Mouse (Mus musculus) CD4-positive helper T cell, adult 2 months (primary cell): ENCODE data around the gene Usp29.
"Not testable (repeated sequence)": the region's sequence is repeated elsewhere in the genome, so short reads cannot be mapped to it uniquely, and the experiment has no call there.

ENCODE experiments used
- DNase-seq: peaks from one replicate; pipeline ENCODE4 v3.0.0-alpha.2; 2012; ENCODE audit warnings: low read depth, missing footprints, low spot score

Gene Usp29

DNA sequence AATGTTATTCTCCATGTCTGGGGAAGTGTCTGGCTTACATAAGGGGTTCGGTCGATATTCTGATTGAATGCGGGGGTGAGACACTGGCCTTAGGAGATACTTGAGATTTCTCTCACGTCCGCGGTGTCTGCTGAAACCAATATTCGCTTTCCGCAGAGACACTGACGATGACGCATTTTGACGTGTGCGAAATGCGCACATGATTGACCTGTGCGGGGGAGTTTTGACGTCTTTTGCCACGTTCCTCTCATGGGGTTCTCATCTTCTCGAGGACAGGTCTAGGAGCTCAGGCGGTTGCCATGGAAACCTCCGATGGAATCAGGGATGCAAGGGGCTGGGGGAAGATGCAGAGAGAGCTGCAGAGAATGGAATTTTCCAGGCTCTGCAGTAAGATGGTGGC lies 144.1 kb downstream of the Usp29 start:
- DNase-seq: no peak

DNA sequence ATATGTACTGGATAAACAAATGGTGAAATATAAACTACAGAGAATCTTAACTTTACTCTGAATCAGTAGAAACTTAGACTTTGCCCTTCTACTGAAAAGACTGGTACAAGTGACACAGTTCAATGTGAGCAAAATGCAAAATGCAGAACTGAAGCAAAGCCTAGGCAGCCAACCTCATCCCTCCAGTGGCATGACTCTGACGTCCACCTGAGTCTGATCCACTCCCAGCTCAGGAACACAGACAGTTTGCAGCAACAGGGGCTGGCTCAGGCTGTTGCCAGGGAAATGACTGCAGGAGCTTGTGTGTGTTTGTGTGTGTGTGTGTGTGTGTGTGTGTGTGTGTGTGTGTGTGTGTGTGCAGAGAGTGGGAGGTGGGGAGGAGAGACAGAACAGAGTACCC lies 147.8 kb downstream of the Usp29 start:
- no peak for DNase-seq

DNA sequence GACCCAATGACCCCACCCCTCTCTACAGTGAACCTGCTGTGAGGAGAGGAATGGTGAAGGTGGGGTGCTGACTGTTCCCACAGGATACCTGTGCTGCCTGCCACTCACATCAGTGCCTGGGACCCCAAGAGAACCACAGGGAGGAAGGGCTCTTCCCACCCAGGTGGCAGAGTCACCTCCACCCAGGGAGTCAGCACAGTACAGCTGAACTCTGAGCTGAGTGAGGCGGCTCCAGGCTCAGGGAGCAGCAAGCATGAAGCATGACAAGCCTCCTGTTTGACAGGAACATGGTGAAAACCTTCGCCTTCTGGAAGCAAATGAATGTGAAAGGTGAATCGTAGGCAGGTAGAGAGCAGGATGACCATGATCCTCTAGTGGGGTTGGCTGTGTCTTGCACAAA lies 148.5 kb downstream of the Usp29 start:
- DNase-seq: not testable (repeated sequence)

DNA sequence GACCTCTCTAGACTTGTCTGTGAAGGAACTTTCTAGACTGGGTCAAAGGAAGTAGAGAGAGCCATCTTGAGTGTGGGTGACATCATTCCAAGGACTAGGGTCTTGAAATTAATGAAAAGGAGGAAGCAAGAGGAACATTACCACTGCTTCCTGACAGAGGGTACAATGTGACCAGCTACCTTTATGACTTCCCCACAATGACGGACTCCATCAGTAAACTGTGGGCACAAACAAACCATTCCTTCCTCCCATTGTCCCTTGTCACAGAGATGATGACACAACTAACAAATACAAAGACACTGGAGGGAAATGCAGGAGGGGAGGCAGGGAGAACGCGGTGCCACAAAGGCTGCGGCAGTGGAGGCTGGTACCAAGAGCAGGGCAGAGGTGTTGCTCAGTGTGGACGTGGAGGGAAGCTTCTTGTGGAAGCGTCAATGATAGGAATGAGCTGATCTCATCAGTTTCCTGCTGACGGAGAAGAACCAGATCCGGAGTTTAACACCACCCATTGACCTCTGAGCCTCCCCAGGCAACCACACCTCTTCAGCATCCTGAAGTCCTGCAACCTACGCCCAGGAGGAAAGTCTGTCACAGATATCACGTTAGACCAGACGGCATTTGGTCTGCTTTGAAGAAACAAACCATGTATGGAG lies 149.3 kb downstream of the Usp29 start:
- DNase-seq: no peak

DNA sequence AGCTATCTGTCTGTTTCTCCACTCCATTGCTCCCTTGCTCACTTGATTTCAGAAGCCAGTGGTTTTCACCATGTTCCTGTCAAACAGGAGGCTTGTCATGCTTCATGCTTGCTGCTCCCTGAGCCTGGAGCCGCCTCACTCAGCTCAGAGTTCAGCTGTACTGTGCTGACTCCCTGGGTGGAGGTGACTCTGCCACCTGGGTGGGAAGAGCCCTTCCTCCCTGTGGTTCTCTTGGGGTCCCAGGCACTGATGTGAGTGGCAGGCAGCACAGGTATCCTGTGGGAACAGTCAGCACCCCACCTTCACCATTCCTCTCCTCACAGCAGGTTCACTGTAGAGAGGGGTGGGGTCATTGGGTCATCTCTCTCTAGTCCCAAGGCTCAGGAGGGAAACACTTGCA lies 150.5 kb downstream of the Usp29 start:
- not testable (repeated sequence) for DNase-seq

DNA sequence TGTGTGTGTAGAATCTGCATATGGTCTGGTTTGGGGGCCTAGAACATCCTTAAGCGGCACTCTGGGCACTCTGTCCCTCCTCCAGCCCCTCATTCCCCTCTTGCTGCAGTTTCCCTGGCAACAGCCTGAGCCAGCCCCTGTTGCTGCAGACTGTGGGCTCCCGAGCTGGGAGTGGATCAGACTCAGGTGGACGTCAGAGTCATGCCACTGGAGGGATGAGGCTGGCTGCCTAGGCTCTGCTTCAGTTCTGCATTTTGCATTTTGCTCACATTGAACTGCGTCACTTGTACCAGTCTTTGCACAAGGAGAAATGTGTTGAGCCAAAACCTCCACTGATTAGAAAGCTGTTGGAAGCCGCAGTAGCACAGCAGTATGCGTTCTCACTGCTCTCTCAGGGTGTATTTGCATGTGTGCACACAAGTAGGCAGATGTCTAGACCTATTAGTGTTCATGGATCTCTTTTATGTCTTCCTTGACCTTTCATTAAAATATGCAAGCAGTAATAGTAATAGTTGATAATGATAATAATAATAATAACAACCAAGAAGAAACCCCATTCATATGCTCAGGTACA lies 151.2 kb downstream of the Usp29 start:
- DNase-seq: no peak

DNA sequence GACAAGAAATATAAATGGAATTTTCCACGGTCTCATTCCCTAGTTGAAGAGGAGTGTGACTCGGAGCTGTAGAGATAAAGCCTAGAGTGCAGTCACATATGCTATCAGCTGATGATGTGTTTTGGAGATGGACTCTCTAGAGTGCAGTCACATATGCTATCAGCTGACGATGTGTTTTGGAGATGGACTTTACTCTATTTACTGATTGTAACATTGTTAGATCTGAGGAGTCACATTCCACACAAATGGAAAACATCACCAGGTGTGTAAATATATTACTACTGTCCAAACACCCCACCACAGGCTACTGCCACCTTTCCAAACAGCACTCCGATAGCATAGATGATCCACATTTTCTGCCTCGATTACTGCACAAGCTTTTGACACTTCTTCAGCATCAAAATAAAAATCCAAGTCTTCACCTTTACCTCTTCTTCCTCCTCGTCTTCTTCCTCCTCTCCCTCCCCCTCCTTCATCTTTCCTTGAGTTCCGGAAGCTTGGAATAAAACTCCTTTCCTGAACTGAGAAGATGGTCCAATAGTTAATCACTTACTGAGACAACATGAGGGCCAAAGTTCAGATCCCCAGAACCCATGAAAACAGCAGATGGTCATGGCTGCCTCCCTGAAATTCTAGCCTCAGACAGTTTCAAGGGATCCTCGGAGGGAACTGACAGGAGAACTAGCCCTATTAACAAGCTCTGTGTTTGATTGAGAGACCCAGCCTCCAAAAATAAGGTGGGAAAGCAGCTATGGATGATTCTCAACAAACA lies 153.2 kb downstream of the Usp29 start:
- no peak for DNase-seq

DNA sequence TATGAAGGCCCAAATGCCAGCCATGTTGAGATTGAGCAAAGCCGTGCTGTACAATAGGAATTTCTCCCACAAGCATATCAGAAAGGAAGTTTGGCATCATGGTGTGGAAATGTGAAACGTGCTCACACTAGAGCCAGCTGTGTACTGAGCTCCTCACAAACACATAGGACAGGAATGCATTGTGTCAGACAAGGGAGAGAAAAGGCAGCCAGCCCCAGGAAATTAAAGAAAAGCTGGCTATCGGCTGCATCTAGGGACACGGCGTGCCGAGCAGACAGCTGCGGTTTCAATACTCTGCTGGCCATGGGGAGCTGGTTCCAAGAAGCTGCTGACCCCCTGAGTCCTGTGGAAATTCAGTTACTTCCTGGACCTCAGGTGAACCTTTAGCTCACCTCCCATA lies 155.0 kb downstream of the Usp29 start:
- no peak for DNase-seq

DNA sequence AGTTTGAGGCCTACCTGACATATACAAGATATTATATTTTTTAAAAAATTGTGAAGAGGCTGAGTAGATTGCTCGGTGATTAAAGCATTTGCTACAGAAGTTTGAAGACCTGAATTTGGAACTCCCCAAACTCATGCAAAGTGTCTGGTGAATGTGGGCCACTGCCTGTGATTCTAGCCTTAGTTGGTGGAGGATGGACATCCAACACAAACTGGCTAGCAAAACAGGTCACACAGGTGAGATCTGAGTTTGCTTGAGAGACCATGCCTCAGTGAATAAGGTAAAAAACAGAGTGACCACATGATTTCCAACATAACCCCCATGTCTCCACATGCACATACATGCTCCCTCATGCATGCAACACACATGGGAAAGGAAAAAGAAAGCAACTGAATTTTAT lies 156.5 kb downstream of the Usp29 start:
- DNase-seq: no peak

DNA sequence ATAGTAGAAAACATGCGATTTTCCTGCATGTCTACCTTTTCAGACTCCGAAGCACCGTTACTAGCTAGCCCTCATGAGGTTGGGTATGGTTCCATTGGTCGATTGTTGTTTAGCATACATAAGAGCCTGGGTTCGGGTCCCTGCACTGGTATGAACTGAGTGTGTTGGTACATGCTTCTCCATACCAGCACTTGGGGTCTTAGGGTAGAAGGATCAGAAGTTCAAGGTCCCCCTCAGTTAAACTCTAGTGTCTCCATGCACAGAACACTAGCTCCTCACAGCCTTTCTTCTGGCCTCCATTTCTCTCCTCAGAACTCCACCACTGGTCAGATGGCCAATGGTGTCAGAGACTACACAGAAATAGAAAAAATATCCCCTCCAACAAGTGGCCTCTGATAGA lies 159.5 kb downstream of the Usp29 start:
- no peak for DNase-seq

DNA sequence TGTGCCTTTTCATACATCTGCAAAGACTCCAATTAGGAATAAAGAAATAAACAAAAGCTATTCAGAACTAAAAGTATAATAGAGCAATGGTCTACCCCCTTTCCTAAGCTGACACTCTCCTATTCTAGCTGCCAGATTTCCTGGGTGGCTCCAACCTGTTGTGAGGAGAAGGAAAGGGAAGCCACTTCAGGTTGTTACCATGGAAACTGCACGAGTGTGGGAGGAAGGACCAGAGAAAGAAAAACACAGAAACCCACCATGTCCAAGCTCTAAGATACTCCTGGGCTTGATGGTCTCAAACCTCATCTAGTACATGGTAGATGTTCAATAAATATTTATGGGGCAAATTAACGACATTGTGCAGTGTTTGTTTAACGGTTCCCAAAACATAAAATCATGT lies 160.8 kb downstream of the Usp29 start:
- no peak for DNase-seq

DNA sequence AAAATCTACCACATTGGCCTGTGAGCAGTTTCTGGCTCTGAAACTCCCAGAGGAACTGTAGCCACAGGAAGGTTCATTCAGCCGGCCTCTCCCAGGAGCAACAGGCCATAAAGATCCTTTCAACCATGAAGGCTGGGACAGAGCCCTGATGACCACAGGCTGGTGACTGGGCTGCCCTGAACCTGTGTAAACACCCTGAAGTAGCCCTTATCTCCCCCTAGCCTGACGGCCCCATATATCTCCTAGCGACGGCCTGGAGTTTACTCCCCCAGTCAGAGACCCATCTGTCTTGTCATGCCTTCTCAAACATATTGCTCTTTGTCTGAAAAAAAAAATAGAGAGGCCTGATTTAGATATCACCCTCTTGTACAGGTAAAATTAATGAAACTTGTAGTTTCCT lies 166.6 kb downstream of the Usp29 start:
- DNase-seq: not testable (repeated sequence)

DNA sequence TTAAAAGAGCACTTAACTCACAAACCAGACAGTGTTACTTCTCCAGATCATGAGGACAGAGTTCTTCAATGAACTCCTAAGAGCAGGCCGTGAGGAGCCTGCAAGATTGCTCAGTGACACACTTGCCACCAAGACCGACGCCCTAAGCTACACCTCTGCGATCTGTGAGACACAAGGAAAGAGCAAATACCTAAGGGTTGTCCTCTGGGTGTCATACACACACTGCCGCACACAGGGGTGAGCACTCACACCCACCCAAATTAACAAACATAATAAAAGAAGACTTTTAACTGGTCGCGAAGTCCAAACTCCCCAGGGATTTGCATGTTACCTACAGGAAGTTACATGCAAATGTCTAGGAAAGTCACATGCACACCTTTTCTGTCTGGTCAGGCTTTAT lies 170.3 kb downstream of the Usp29 start:
- DNase-seq: no peak

DNA sequence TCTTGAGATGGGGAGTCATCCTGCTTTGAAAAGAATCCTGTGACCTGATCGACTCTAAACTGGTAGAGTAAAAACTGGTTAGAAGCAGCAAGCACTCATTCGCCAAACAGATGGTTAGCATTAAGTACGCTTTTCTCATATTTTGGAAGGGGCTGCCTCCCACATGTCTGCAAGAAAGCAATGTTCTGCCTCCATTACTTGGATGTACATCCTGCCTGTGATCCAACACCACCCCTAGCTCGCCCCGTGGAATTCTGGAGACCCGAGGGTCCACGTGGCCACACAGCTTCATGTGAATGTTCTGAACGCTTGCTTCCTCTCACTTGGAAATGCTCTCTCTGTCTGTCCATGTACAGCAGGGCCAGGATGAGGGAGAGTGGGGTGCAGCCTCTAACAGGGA lies 173.1 kb downstream of the Usp29 start:
- no peak for DNase-seq

DNA sequence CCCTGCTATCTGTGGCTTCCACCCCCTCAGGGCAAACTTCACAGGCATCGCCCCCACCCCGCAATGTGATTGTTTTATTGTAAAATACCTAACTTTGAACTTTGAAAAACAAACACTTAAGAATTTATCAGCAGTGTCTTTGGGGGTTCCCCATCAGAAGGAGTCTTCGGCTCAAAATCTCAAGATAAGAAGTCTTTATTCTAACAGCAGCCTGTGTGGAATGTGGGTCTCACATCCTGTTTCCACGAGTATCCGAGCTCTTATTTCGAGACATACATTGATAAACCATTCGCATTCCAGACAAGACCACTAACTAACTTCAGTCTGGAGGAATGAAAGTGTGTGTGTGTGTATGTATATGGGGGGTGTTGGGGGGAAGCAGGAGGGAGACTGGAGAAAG lies 180.1 kb downstream of the Usp29 start:
- DNase-seq: no peak

DNA sequence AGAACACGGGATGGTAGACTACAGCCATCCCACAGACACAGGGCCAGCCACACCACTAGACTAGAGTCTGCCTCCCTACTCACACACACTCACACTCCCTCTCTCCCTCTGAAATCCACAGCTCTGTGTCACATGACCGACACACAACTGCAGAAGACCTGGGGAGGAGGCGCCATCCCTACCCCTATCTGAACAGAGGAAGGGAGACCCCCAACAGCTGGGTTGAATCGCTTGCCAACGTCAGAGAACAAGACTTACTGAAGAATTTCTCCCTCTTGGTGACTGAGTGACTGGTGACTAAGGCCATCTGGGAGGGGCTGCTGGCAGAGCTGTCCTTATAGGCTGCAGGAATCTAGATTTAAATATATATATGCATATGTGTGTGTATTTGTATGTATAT lies 181.4 kb downstream of the Usp29 start:
- DNase-seq: no peak

DNA sequence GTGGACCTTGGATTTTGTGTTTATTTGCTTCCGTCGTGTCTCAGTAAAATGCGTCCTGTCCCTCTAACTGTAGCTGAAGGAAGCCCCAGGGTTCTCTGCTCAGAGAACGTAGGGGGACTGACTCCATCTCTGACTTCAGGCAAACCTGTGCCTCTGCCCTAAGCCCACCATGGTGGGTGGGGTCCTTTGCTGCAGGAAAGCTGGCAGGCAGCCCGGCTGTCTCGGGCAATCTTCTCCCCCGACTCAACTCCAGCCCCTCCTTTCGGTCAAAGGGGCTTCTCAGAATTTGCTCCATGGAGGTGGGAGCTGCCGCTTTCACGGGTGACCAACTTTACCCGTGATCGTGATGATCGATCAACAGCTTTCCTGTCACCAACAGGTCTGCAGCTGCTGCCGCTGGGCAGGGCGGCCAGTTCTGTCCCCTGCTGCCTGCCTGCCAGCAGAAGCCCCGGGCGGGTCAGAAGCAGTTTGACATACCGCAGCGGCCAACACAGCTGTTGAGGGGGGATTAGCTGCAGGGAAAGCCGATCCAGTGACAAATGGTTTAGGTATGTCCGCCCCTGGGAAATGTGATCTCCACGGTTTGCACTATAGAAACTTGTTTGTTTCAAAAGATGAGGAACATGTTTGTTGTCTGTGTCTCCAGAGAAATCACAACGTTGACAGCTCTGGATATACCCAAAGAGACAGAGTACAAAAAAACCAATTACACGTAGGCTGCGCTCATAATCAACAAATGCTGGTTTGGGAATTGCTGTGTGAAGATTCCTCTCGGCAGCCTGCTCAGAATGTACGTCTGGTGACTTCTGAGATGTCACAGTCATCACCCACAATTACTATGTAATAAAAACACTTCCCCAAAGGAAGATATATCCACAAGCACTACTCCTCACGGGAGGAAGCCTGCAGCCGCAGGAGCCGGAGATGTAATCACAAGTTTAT lies 183.3 kb downstream of the Usp29 start:
- no peak for DNase-seq

DNA sequence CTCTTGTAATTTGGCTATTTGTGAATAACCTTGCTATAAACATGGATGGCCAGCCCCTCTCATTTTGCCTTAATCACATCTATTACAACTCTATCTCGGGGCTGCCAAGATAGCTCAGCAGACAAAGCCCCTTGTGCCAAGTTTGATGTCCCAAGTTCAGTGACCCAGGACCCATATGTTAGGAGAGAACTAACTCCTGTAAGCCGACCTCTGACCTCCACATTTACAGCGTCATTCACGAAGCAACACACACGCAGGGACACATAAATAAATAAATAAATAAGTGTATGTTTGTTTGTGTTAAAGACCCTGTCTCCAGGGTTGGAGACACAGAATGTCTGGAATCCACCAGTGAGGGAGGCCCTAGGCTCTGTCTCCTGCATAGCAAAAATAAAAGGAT lies 186.7 kb downstream of the Usp29 start:
- DNase-seq: no peak

DNA sequence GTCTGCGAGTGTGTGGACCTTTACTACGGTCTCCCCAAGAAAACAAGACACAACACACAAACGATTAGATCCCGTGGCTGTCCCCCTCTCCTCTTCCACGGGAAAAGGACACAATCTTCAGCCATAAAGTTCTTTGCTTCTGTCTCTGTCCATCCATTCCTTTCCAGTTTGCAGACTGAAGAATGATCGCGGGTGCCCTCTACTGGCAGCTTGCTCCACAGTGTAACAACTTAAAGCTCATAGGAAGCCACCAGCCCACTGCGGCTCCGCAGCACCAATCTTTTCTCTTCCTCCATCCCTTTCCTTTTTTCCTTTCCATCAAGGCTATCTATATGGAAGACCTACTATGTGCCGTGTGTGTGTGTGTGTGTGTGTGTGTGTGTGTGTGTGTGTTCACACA lies 187.9 kb downstream of the Usp29 start:
- peak; percentile 19 for DNase-seq

DNA sequence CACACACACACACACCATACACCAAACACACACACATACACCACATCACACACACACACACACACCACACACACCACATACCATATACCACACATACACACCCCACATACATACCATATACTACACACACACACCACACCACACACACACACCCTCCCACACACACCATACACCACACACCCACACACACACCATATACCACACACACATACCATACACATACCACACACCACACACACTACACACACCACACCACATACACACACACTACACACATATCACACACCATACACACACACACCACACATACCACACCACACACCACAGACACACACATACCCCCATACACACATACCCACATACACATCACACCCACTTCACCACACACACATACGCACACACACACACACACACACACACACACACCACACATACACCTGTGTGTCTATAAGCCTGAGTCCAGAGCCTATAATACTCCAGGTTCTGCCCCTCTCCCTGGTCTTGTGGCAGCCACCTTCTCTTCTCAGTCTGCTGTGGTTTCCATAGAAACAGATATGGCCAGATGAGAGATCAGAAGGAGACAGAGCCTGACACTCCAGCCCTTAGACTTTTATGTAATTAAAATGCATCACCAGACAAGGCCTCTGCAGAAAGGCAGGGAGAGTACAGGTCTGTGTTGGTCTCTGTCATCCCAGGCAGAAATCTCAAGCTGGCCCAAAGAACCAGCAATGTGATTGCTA lies 188.9 kb downstream of the Usp29 start:
- no peak for DNase-seq

DNA sequence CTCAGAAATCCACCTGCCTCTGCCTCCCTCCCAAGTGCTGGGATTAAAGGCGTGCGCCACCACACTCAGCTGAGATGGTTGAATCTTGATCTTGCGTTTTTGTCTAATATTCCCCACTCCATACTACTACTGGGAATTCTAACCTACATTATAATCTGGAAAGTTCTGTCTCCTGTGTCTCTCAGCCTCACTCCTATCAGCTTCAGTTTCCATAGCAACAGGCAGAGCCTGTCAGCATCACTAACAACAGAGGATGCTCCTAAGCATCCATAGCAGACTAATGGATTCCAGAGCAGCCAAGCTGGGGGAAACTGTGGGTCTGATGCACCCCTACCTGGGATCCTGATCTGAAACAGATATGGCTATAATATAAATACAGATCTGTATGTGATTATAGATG lies 193.1 kb downstream of the Usp29 start:
- no peak for DNase-seq
